Mouse (Mus musculus) R1 (cell line): ENCODE results near the gene 3425401B19Rik.

ENCODE experiments used
- DNase-seq: peaks from one replicate; pipeline ENCODE4 v3.0.0-alpha.2; 2018; ENCODE audit warnings: low read depth, low spot score

Gene 3425401B19Rik

DNA sequence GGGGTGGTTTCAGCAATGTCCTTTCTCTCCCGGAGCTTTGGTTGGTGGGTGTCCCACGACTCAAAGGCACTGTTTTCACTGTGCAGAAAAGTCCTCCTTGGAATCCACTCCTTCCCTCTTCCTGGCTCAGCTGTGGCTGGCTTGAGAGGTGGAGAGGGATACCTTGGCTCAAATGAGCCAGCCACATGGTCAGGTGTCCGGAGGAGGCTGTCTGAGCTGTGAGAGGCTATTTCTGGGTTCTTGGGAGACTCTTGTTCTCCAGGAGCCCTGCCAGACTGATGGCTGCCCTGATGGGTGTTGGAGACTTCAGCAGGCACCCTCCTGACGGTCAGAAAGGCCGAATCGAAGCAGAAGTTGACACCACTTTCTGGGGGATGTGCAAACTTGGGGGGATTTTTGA lies 22.0 kb downstream of the 3425401B19Rik start:
- no peak for DNase-seq

DNA sequence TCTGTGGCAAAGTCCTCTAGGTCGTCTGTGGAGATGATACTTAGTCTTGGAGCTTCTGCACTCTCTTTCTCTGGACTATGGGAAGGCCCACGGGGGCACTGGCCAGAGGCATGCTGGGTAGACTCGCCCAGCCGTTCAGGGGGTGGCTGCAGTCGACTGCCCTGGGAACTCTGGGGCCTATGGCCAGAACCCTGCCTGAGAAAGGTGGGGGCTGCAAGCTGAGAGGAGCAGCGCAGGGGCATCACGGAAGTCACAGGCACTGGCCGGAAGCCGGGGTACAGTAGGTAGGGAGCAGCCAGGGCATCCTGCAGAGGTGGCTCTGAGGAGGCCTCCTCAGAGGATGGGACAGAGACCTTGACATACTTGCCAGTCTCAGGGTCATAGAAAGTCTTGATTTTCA lies 25.3 kb downstream of the 3425401B19Rik start:
- DNase-seq: no peak

DNA sequence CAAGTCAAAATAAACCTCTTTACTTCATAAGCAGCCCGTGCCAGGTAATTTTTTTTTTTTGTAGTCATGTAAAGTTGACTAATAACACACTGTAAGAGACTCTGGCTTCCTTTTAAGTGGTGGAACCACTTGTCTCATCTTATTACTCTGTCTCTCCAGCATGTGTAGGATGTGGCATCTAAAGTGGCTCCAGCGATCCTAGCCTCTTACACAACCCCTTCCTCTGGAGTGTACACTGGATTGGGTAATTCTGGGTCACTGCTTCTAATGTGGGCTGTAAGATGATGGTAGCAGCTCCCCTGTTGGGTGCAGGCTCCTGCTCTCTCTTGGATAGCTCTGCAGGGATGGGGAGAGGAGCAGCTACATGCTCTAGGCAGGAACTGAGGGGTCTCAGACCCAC lies 46.6 kb downstream of the 3425401B19Rik start:
- DNase-seq: no peak

GRCm38 (mm10) chr14:32634015-32634682 lies 50.9 kb downstream of the 3425401B19Rik start:
- DNase-seq: no peak

DNA sequence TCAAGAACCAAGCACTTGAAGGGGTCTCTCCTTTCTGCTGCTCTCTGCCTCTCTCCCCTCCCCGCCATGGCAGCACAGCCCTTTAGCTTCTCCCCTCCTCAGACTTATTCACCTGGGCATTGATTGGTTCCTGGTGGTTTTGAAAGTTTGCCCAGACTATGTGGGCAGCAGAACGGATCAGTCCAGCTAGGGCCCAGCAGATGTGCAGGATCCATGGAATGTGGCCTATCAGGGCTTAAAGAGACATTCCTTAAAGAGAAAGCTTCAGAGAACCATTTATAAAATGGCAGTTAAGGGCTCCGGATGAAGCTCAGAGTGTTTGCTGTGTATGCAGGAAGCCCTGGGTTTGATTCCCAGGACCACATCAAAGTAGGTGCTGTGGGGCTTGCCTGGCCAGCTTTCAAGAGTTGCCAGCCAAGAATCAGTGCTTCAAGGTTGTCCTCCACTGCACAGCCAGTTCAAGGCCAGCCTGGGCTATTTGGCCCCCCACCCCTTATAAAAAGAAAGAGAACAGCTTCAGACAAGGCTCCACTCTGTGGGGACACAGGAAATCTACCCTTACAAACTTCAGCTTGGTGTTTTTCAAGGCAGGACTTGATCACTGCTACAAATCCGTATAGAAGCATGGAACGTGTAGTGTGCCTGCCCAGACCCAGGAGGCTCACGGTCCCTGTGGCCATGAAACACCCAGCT lies 52.0 kb downstream of the 3425401B19Rik start:
- DNase-seq: no peak

DNA sequence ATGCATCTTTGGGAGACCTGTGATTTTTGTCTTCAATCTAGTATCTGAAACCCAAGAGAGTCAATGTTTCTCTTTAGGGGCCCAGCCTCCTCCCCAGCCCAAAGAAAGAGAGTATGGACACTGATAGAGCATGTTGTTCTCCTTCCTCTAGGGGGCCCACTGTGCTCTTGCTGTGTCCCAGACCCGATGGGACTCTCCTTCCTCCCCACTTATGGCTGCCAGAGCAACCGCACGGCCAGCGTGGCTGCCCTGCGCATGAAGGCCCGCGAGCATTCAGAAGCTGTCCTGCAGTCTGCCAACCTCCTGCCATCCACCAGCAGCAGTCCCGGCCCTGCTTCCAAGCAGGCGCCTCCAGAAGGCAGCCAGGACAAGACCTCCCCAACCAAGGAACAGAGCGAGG lies 56.5 kb downstream of the 3425401B19Rik start:
- DNase-seq: peak; percentile 69

GRCm38 (mm10) chr14:32627271-32627670 lies 57.8 kb downstream of the 3425401B19Rik start:
- DNase-seq: no peak

DNA sequence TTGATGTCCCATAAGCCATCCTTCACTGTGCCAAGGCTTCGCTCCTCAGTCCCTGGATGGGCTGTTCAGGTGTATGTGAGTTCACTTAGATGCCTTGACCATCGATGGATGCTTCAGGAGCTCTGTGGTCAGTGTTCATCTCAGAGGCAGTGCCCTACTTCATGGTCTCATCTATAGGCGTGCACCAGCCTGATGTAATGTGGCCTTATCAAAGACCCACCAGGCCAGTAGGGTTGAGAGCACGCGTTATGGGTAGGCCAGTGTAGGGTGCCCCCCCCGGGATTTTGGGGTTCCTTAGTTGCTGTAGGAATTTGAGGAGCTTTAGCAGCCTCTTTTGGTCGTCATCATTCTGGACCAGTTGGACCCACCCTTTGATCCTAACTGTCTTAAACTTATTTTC lies 60.3 kb downstream of the 3425401B19Rik start:
- no peak for DNase-seq

DNA sequence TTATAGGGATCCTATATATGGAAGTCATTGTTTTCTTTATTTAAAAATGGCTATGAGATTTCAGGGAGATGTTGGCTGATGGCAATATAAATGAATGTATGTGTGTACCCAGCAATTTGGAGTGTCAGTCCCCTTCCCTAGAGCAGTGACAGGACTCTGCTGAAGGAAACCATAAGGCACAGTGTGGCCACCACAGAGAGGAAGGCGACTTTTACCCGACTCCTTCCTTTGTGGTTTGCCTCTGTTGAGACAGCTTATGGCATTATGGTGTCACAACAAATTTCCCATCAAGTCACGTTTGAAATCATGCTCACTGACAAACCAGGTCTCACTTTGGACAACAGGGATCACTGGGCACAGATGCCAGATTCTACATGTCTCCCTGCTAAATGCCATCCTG lies 60.8 kb downstream of the 3425401B19Rik start:
- DNase-seq: no peak

GRCm38 (mm10) chr14:32617253-32617652 lies 67.8 kb downstream of the 3425401B19Rik start:
- DNase-seq: no peak

- DNase-seq: peak; percentile 24
Measured at GRCm38 (mm10) chr14:32609392-32609791, 75.7 kb downstream of the 3425401B19Rik start.
